Mouse (Mus musculus) CH12.LX (cell line): ENCODE data around the gene Ddn. TPM values are rescaled to one million over a fixed set of nuclear protein-coding genes. Genes with fewer than 3 reads are reported as not detected.

Experiments used
- DNase-seq: peaks from one replicate; pipeline ENCODE4 v3.0.0-alpha.2; 2013; ENCODE audit errors: extremely low read depth
- H3K27ac ChIP-seq: 2 replicates; pipeline ENCODE4 v1.5.1; 2012; ENCODE audit warnings: low read depth, mild to moderate bottlenecking, control low read depth, moderate library complexity; ENCODE audit not compliant: insufficient read depth
- H3K27me3 ChIP-seq: replicated peaks from 2 replicates; pipeline ENCODE3; 2012; ENCODE audit warnings: inconsistent platforms
- H3K36me3 ChIP-seq, 2 experiments: replicated peaks in 1 of 2; 2 replicates each; pipeline versions ENCODE3 to v1.6.1; 2012; ENCODE audit warnings: inconsistent platforms in 1 of 2, low read length in 1 of 2, mild to moderate bottlenecking in 1 of 2, mixed read lengths in 1 of 2, moderate library complexity in 1 of 2; ENCODE audit not compliant: control insufficient read depth in 1 of 2, insufficient read depth in 1 of 2
- H3K4me1 ChIP-seq, 2 experiments: 2 replicates each; pipeline ENCODE4 v1.6.1; 2012; ENCODE audit warnings: inconsistent platforms in 1 of 2, moderate library complexity in 1 of 2; ENCODE audit not compliant: insufficient read depth in 2 of 2, control insufficient read depth in 1 of 2
- H3K4me2 ChIP-seq: 2 replicates; pipeline ENCODE4 v1.6.1; 2012; ENCODE audit warnings: low read depth, mild to moderate bottlenecking, control low read depth; ENCODE audit not compliant: poor library complexity, insufficient read depth, severe bottlenecking
- H3K4me3 ChIP-seq, 3 experiments: fragments of 150-350 bp in 1 of 3; sonication (generic) in 1 of 3; replicated peaks in 1 of 3; 2 replicates each; pipeline versions ENCODE3 to v1.5.1; 2011 to 2012; ENCODE audit warnings: low read depth in 2 of 3, low read length in 2 of 3, mild to moderate bottlenecking in 2 of 3, moderate library complexity in 2 of 3, control low read depth in 1 of 3, improper control_type of control experiment in 1 of 3, inconsistent platforms in 1 of 3, mixed read lengths in 1 of 3; ENCODE audit not compliant: poor library complexity in 1 of 3
- H3K79me2 ChIP-seq: replicated peaks from 2 replicates; pipeline ENCODE4 v1.6.1; 2012; ENCODE audit warnings: mild to moderate bottlenecking, moderate library complexity; ENCODE audit not compliant: control insufficient read depth, poor library complexity, insufficient read depth, severe bottlenecking; ENCODE audit errors: extremely low read depth
- H3K9ac ChIP-seq: 2 replicates; pipeline ENCODE4 v1.6.1; 2012; ENCODE audit warnings: low read depth, mild to moderate bottlenecking, control low read depth, moderate library complexity; ENCODE audit not compliant: insufficient read depth
- H3K9me3 ChIP-seq: replicated peaks from 2 replicates; pipeline ENCODE3; 2012; ENCODE audit warnings: low read length, inconsistent platforms, mixed read lengths
- CHD1 ChIP-seq: IDR thresholded peaks from 2 replicates; pipeline ENCODE4 v1.6.1; 2012; ENCODE audit warnings: low read depth, low read length, improper control_type of control experiment, inconsistent platforms
- CHD2 ChIP-seq: IDR thresholded peaks from 2 replicates; pipeline ENCODE4 v1.6.1; 2011; ENCODE audit warnings: low read length, improper control_type of control experiment
- CTCF ChIP-seq, 2 experiments: IDR thresholded peaks in 1 of 2; conservative IDR thresholded peaks in 1 of 2; 2 replicates each; pipeline ENCODE4 v1.5.1; 2011 to 2012; ENCODE audit warnings: low read depth in 2 of 2, low read length in 2 of 2, improper control_type of control experiment in 1 of 2, inconsistent platforms in 1 of 2, mild to moderate bottlenecking in 1 of 2, moderate library complexity in 1 of 2
- EP300 ChIP-seq: IDR thresholded peaks from 2 replicates; pipeline ENCODE4 v1.6.1; 2011; ENCODE audit warnings: low read length, improper control_type of control experiment
- GABPA ChIP-seq: IDR thresholded peaks from 2 replicates; pipeline ENCODE4 v1.6.1; 2012; ENCODE audit warnings: low read depth, low read length, improper control_type of control experiment, inconsistent platforms; ENCODE audit not compliant: insufficient replicate concordance
- MAFK ChIP-seq: IDR thresholded peaks from 2 replicates; pipeline ENCODE4 v1.6.1; 2011; ENCODE audit warnings: low read length, improper control_type of control experiment; ENCODE audit not compliant: insufficient replicate concordance
- MEF2A ChIP-seq: IDR thresholded peaks from 2 replicates; pipeline ENCODE4 v1.6.1; 2014; ENCODE audit warnings: low read depth, mild to moderate bottlenecking, inconsistent platforms, low read length, improper control_type of control experiment, borderline replicate concordance
- MYC ChIP-seq: IDR thresholded peaks from 2 replicates; pipeline ENCODE4 v1.6.1; 2011; ENCODE audit warnings: low read depth, mild to moderate bottlenecking, improper control_type of control experiment, low read length
- NELFE ChIP-seq: IDR thresholded peaks from 2 replicates; pipeline ENCODE4 v1.6.1; 2011; ENCODE audit warnings: low read depth, low read length, improper control_type of control experiment
- PAX5 ChIP-seq: IDR thresholded peaks from 2 replicates; pipeline ENCODE4 v1.6.1; 2012; ENCODE audit warnings: low read length, inconsistent platforms, mixed read lengths
- POLR2AphosphoS2 ChIP-seq: IDR thresholded peaks from 2 replicates; pipeline ENCODE4 v1.6.1; 2011; ENCODE audit warnings: low read depth, low read length, improper control_type of control experiment
- RAD21 ChIP-seq: IDR thresholded peaks from 2 replicates; pipeline ENCODE4 v1.6.1; 2011; ENCODE audit warnings: low read depth, mild to moderate bottlenecking, low read length, improper control_type of control experiment, moderate library complexity
- USF1 ChIP-seq: IDR thresholded peaks from 2 replicates; pipeline ENCODE4 v1.6.1; 2014; ENCODE audit warnings: low read depth, mild to moderate bottlenecking, inconsistent platforms, low read length, improper control_type of control experiment
- ZC3H11A ChIP-seq: IDR thresholded peaks from 2 replicates; pipeline ENCODE4 v1.6.1; 2012; ENCODE audit warnings: low read depth, mild to moderate bottlenecking, inconsistent platforms, low read length, improper control_type of control experiment
- ZNF384 ChIP-seq: IDR thresholded peaks from 2 replicates; pipeline ENCODE4 v1.6.1; 2012; ENCODE audit warnings: low read depth, low read length, improper control_type of control experiment, inconsistent platforms
- dilution Hi-C: fragments of 300-500 bp; cut with MboI; formaldehyde crosslinking; loops from 2 replicates; pipeline ENCODE4 v1.14.3; 2020; ENCODE audit warnings: low sequenced_read_pairs; ENCODE audit not compliant: extremely low pct_unique_long_range_greater_than_20kb, extremely low pct_ligation_motif_present
- in situ Hi-C: fragments of 300-500 bp; cut with MboI; formaldehyde crosslinking; loops from 3 replicates; pipeline ENCODE4 v1.14.3; 2019; ENCODE audit warnings: low sequenced_read_pairs, low pct_ligation_motif_present, low pct_unique_long_range_greater_than_20kb, mixed read lengths
- polyA plus RNA-seq: library from polyadenylated mRNA; unstranded; fragments of >175 nt; gene quantifications from 2 replicates; pipeline ENCODE4 v1.2.1, GENCODE M21; 2012; ENCODE audit warnings: low read depth; ENCODE audit not compliant: insufficient read length
- total RNA-seq, 2 experiments: library from RNA; depleted of rRNA; stranded (reverse); fragments of 300-350 nt in 1 of 2; fragments of >200 nt in 1 of 2; gene quantifications; 2 replicates each; pipeline ENCODE4 v1.2.3; 2012 to 2014

Ddn gene
- total and polyA plus RNA-seq, 3 experiments: 0.04 TPM; not detected in 2

DNA sequence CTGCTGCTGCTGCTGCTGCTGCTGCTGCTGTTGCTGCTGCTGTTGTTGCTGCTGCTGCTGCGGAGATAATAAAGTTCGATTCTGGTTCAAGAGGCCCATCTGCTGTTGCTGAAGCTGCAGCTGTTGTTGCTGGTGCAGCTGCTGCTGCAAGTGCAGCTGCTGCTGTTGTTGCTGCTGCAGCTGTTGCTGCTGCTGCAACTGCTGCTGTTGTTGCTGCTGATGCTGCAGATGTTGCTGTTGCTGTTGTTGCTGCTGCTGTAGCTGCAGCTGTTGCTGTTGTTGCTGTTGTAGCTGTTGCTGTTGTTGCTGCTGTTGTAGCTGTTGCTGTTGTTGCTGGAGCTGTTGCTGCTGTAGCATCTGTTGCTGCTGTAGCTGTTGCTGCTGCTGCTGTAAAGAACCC is 35.9 kb upstream of the Ddn start:
- Histone ChIP-seq H3K9me3 (no peaks in the 10 kb centered on the region), H3K4me2 (no peak overlapping the region), H3K4me1 (no peaks in the 10 kb centered on the region), H3K36me3 (peaks cover 96 to 100% of the 10 kb centered on the region in 2 experiments), H3K79me2 (peaks cover 8% of the 10 kb centered on the region; the same call in 1 of the 2 replicates), H3K9ac (no peak overlapping the region), H3K4me3 (no peak overlapping the region)
- dilution Hi-C loops: no loop called here
- in situ Hi-C loops: no loop called here
- no peak for DNase-seq
- TF ChIP-seq MAFK (no peak), ZC3H11A (no peak), NELFE (no peak), CHD1 (no peak), POLR2AphosphoS2 (no peak), ZNF384 (no peak), GABPA (no peak), RAD21 (no peak), MEF2A (no peak), CHD2 (no peak), PAX5 (no peak), USF1 (no peak), MYC (no peak), CTCF (conservative IDR thresholded peaks at IDR 0.05 in 1 of 2, IDR thresholded peaks at IDR 0.05 in 1 of 2; ENCODE audit: low read depth in 2 of 2, low read length in 2 of 2) (no peak), EP300 (no peak)
- TF ChIP-seq, all 38 proteins: peak for 0
- Histone ChIP-seq H3K27ac (no peak overlapping the region), H3K27me3 (no peaks in the 10 kb centered on the region)

DNA sequence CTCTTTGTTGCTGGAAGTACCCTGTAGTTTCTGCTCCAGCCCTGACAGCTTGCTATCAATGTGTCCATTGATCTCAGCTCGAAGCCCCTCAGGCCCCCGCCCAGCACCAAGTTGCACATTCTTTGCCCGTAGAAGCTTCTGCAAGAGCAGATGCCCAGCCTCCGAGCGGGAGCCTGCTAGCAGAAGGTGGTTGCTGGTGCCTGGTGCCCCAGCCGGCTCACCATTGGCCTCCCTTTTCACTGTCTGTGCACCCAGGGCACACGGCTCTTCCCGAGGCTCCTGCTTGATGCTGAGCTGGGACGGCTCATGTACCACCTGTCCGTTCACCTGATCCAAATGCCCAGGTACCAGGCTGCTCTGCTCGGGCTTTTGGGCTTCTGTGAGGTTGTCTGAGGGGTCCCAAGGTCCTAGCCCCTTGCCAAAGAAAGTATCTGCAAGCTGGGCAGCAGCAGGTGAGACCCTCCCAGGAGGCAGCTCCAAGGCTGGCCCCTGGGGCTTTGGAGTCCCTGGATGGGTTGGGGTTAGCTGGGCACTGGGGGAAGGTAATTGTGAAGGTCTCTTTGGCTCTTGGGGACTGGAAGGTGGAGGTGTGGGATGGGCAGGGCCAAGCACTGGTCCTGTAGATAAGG is 34.4 kb upstream of the Ddn start:
- Histone ChIP-seq H3K4me2 (no peak overlapping the region), H3K9ac (no peak overlapping the region), H3K9me3 (no peaks in the 10 kb centered on the region), H3K4me1 (no peaks in the 10 kb centered on the region), H3K4me3 (no peak overlapping the region), H3K27me3 (no peaks in the 10 kb centered on the region), H3K27ac (no peak overlapping the region), H3K79me2 (peaks cover 5% of the 10 kb centered on the region; the same call in 1 of the 2 replicates), H3K36me3 (peaks cover 96 to 100% of the 10 kb centered on the region in 2 experiments)
- DNase-seq: no peak
- dilution Hi-C loops: no loop called here
- in situ Hi-C loops: no loop called here
- no peak for TF ChIP-seq ZC3H11A
